Mouse (Mus musculus): ENCODE measurements around the gene Unc119.

Gene Unc119

DNA sequence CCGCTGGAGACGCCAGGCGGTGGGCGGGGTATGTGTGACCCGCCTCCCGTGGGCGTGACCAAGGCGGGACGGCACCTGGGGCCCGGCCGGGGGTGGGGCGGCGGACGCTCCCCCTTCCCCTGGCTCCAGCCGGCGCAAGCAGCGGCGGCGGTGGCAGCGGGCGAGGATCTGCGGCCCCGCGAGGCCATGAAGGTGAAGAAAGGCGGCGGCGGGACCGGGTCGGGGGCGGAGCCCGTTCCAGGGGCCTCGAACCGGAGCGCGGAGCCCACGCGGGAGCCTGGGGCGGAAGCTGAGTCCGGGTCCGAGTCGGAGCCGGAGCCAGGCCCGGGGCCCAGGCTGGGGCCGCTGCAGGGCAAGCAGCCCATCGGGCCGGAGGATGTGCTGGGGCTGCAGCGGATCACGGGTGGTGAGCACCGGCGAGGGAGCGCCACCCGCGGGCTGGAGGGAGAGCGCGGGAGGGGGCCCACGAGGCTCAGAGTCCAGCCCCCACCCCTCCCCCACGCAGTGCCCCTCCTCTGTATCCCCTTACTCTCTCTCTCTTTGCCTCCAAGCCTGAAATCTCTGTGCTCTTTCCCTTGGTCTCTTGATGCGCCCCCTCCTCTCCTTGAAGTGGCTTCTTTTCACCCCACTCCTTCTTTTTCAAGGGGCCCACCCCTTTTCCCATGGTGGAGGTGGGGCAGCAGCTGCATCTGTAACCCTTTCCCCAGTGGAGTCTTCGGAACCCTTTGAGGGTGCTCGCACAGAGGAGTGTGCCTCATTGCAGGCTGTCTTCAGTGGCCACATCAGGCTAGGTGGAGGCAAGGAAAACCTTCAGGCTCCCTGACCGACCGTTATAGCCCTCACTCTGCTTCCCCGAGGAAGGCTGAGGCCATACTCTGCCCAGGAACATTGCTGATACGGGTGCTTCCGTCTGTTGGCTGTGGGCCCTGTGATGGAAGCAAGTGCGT lies at the start of gene Unc119:
TSS of gene Unc119 (plus strand) at position 102 of the 947 bp plus-strand sequence.
- peak; percentile 75 for DNase-seq (ENCODE audit: low read depth, low spot score)

GRCm38 (mm10) chr11:78294585-78294984 lies 48.7 kb upstream of the Unc119 start:
- DNase-seq (ENCODE audit: low read depth, low spot score) = no peak

DNA sequence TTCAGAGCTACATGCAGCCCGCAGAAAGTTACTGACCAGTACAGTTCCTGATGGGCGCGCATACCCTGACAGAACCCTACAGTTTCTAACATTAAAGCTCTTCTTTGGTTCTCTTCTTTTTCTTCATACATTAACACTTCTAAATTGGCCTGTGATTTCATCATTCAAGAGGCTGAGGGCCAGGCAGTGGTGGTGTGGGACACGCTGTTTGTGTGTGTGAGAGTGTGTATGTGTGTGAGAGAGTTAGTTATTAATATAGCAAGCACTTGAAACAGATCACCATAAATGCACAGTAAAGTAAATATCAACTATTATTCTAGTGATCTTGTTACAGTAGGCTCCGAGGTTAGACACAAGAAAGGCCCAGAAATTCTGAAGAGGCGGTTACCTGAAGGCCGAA lies 42.4 kb upstream of the Unc119 start:
- DNase-seq (ENCODE audit: low read depth, low spot score) = no peak

GRCm38 (mm10) chr11:78301357-78302084 lies 41.8 kb upstream of the Unc119 start, which contains the start of gene Spag5:
Gene Spag5 (plus strand): TSS chr11:78301529.
- DNase-seq (ENCODE audit: low read depth, low spot score) = peak; percentile 62

DNA sequence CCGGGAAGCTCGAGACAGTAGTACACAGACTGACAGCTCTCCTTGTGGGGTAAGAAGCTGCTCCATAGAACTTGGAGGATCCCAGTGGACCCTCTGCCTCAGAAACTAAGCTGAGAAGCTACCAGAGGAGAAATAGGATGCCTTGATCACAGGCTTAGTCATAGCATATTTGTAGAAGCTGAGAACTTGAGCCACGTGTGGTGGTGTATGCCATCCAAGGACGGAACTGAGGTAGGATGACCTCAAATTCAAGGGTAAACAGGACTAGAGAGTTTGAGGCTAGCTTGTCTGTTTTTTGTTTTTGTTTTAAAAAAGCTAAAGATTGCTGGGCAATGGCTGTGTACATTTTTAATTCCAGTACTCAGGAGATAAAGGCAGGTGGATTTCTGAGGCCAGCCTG lies 38.0 kb upstream of the Unc119 start:
- no peak for DNase-seq (ENCODE audit: low read depth, low spot score)

GRCm38 (mm10) chr11:78310861-78311511 lies 32.3 kb upstream of the Unc119 start:
- no peak for DNase-seq (ENCODE audit: low read depth, low spot score)

GRCm38 (mm10) chr11:78313662-78314061 lies 29.6 kb upstream of the Unc119 start:
- DNase-seq (ENCODE audit: low read depth, low spot score) = no peak

DNA sequence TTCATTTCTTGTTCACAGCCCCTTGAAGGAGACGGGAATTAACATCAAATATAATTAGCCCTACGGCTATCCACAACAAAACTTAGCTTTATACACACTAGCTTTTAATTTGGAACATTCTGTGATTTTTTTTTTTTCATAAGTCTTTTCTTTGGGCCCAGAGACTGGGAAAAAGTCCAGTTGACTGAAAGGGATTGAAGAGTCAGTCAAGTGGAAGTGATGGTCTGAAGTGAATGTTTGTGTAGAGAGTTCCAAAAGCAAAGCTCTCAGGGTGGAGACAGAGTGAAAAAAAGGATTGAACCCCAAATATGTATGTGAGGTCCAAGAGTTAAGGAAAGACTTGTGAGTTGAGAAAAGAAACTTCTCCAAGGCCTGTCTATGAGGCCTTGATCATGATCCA lies 24.9 kb upstream of the Unc119 start:
- no peak for DNase-seq (ENCODE audit: low read depth, low spot score)

- no peak for DNase-seq (ENCODE audit: low read depth, low spot score)
Observed at GRCm38 (mm10) chr11:78322076-78322831, 21.0 kb upstream of the Unc119 start.

- peak; percentile 88 for DNase-seq (ENCODE audit: low read depth, low spot score)
Observed at GRCm38 (mm10) chr11:78322860-78323259, 20.4 kb upstream of the Unc119 start, which contains the start of gene Aldoc. Gene Aldoc (plus strand): TSS chr11:78322968.

- no peak for DNase-seq (ENCODE audit: low read depth, low spot score)
Observed at GRCm38 (mm10) chr11:78324000-78324785, 19.1 kb upstream of the Unc119 start.

DNA sequence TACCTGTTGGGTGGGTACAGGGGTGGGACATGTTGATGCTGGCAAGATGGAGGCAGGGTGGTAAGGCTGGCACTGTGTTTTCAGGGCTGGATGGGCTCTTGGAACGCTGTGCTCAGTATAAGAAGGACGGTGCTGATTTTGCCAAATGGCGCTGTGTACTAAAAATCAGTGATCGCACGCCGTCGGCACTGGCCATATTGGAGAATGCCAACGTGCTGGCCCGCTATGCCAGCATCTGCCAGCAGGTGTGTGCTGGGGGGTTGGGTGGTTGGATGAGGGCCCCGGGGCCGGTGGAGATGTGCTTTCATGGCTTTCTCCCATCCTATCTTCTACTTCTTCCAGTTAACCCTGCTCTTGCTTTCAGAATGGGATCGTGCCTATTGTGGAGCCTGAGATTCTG lies 18.3 kb upstream of the Unc119 start:
- DNase-seq (ENCODE audit: low read depth, low spot score) = no peak

GRCm38 (mm10) chr11:78327215-78327614 lies 16.1 kb upstream of the Unc119 start:
- DNase-seq (ENCODE audit: low read depth, low spot score) = no peak

DNA sequence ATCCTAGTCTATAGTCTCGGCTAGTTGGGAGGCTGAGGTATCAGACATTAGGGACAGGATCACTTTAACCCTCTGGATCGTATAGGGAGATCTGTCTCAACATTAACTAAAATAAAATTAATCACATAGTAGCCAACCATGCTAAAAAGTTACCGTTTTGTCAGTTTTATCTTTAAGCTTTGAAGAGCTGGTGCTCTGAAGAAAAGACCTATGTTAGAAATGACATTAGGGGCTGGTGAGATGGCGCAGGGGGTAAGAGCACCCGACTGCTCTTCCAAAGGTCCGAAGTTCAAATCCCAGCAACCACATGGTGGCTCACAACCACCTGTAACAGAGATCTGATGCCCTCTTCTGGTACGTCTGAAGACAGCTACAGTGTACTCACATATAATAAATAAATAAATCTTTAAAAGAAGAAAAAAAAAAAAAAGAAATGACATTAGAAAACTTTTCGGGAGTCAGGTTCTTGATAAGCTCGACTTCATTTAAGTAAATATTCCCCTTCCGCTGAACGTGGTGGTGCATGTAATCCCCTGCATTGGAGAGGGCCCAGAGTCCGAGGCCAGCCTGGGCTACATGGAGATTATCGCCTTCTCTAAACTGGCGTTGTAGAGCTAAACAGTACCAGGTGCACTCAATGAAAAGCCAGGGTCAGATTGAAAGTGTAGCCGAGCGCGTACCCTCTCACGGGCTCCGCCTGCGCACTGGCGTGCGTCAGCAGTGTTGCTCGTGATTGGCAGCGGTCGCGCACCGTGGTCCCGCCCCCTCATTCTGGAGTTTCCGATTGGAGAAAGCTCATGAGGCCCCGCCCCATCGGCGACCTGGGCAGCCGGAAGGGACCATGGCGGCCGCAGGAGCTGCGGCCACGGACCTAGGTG lies 15.4 kb upstream of the Unc119 start, which contains the start of gene Pigs:
TSS of gene Pigs (plus strand) at position 782 of the 878 bp plus-strand sequence.
- peak; percentile 83 for DNase-seq (ENCODE audit: low read depth, low spot score)

GRCm38 (mm10) chr11:78328512-78329056 lies 14.7 kb upstream of the Unc119 start:
- DNase-seq (ENCODE audit: low read depth, low spot score) = no peak

GRCm38 (mm10) chr11:78332676-78333075 lies 10.6 kb upstream of the Unc119 start:
- DNase-seq (ENCODE audit: low read depth, low spot score) = no peak

- no peak for DNase-seq (ENCODE audit: low read depth, low spot score)
Observed at GRCm38 (mm10) chr11:78333992-78334391, 9.3 kb upstream of the Unc119 start.

GRCm38 (mm10) chr11:78337040-78337439 lies 6.2 kb upstream of the Unc119 start:
- DNase-seq (ENCODE audit: low read depth, low spot score) = no peak

- DNase-seq (ENCODE audit: low read depth, low spot score) = no peak
Observed at GRCm38 (mm10) chr11:78341702-78342101, 1.6 kb upstream of the Unc119 start.
